Mouse (Mus musculus): ENCODE measurements around the gene Zfp316. TPM values are rescaled to one million over a fixed set of nuclear protein-coding genes. Genes with fewer than 3 reads are reported as not detected.

Zfp316 gene
- total and polyA plus RNA-seq, 3 experiments: 1.1 to 3.6 (median 2.0) TPM

- no peak overlapping the region for H3K4me2 ChIP-seq (ENCODE audit: insufficient read depth, low read depth, poor library complexity, severe bottlenecking)
- H3K27me3 ChIP-seq (replicated peaks): no peaks in the 10 kb centered on the region
- H3K9me3 ChIP-seq (replicated peaks; ENCODE audit: low read length): no peaks in the 10 kb centered on the region
- no peak overlapping the region for H3K4me3 ChIP-seq (replicated peaks in 1 of 3; ENCODE audit: low read depth in 2 of 3, low read length in 2 of 3, poor library complexity in 1 of 3)
- no peak for DNase-seq (ENCODE audit: extremely low read depth)
- H3K36me3 ChIP-seq (replicated peaks in 1 of 2; ENCODE audit: control insufficient read depth in 1 of 2, insufficient read depth in 1 of 2, low read length in 1 of 2): peaks cover 0 to 20% of the 10 kb centered on the region in 2 experiments
- dilution Hi-C loops (cut with MboI; ENCODE audit: extremely low pct_ligation_motif_present, extremely low pct_unique_long_range_greater_than_20kb, low sequenced_read_pairs): no loop called here
- H3K79me2 ChIP-seq (replicated peaks; ENCODE audit: control insufficient read depth, extremely low read depth, insufficient read depth, poor library complexity, severe bottlenecking): no peaks in the 10 kb centered on the region
- TF ChIP-seq SIN3A (IDR thresholded peaks at IDR 0.05; ENCODE audit: low read length) (no peak), CTCF (conservative IDR thresholded peaks at IDR 0.05 in 1 of 2, IDR thresholded peaks at IDR 0.05 in 1 of 2; ENCODE audit: low read depth in 2 of 2, low read length in 2 of 2) (peak in 1 of 2 experiments; percentile 59; a peak in 2 of 4 replicates), USF2 (conservative IDR thresholded peaks at IDR 0.05; ENCODE audit: low read depth, low read length) (no peak), RAD21 (IDR thresholded peaks at IDR 0.05; ENCODE audit: low read depth, low read length) (peak; percentile 63), SMC3 (IDR thresholded peaks at IDR 0.05; ENCODE audit: low read depth, low read length) (peak; percentile 48)
- no peak overlapping the region for H3K27ac ChIP-seq (ENCODE audit: insufficient read depth, low read depth)
- peaks cover 3 to 13% of the 10 kb centered on the region in 2 experiments; a peak in 3 of 4 replicates for H3K4me1 ChIP-seq (ENCODE audit: control insufficient read depth in 1 of 2, insufficient read depth in 2 of 2)
- no peak overlapping the region for H3K9ac ChIP-seq (ENCODE audit: insufficient read depth, low read depth)
- in situ Hi-C loops (cut with MboI; ENCODE audit: low pct_ligation_motif_present, low pct_unique_long_range_greater_than_20kb, low sequenced_read_pairs): loop anchor here (25.0 kb wide), 1 partner anchor 347 kb away; no protein-coding TSS in a partner anchor
These were observed 14.9 kb upstream of the Zfp316 start for GRCm38 (mm10) chr5:143284762-143285161.

- in situ Hi-C loops (cut with MboI; ENCODE audit: low pct_ligation_motif_present, low pct_unique_long_range_greater_than_20kb, low sequenced_read_pairs) (loop anchor here (25.0 kb wide), 1 partner anchor 342 kb away; no protein-coding TSS in a partner anchor), dilution Hi-C loops (cut with MboI; ENCODE audit: extremely low pct_ligation_motif_present, extremely low pct_unique_long_range_greater_than_20kb, low sequenced_read_pairs) (no loop called here)
- peak; percentile 40 for DNase-seq (ENCODE audit: extremely low read depth)
These were observed 9.4 kb upstream of the Zfp316 start for GRCm38 (mm10) chr5:143279247-143279646.

GRCm38 (mm10) chr5:143275761-143276160, 5.9 kb upstream of the Zfp316 start:
- Histone ChIP-seq H3K4me3 (replicated peaks in 1 of 3; ENCODE audit: low read depth in 2 of 3, low read length in 2 of 3, poor library complexity in 1 of 3) (no peak overlapping the region), H3K9me3 (replicated peaks; ENCODE audit: low read length) (no peaks in the 10 kb centered on the region), H3K27ac (ENCODE audit: insufficient read depth, low read depth) (no peak overlapping the region), H3K79me2 (replicated peaks; ENCODE audit: control insufficient read depth, extremely low read depth, insufficient read depth, poor library complexity, severe bottlenecking) (no peaks in the 10 kb centered on the region), H3K4me1 (ENCODE audit: control insufficient read depth in 1 of 2, insufficient read depth in 2 of 2) (peaks cover 15 to 27% of the 10 kb centered on the region in 2 experiments), H3K36me3 (replicated peaks in 1 of 2; ENCODE audit: control insufficient read depth in 1 of 2, insufficient read depth in 1 of 2, low read length in 1 of 2) (peaks cover 0 to 12% of the 10 kb centered on the region in 2 experiments), H3K27me3 (replicated peaks) (no peaks in the 10 kb centered on the region), H3K4me2 (ENCODE audit: insufficient read depth, low read depth, poor library complexity, severe bottlenecking) (no peak overlapping the region), H3K9ac (ENCODE audit: insufficient read depth, low read depth) (no peak overlapping the region)
- TF ChIP-seq MAFK (IDR thresholded peaks at IDR 0.05; ENCODE audit: insufficient replicate concordance, low read length) (no peak), POLR2A (IDR thresholded peaks at IDR 0.05; ENCODE audit: low read depth, low read length) (no peak), USF2 (conservative IDR thresholded peaks at IDR 0.05; ENCODE audit: low read depth, low read length) (no peak), BHLHE40 (IDR thresholded peaks at IDR 0.05; ENCODE audit: low read depth, low read length) (no peak)
- in situ Hi-C loops (cut with MboI; ENCODE audit: low pct_ligation_motif_present, low pct_unique_long_range_greater_than_20kb, low sequenced_read_pairs) (loop anchor here (25.0 kb wide), 1 partner anchor 338 kb away; no protein-coding TSS in a partner anchor), dilution Hi-C loops (cut with MboI; ENCODE audit: extremely low pct_ligation_motif_present, extremely low pct_unique_long_range_greater_than_20kb, low sequenced_read_pairs) (no loop called here)
- no peak for DNase-seq (ENCODE audit: extremely low read depth)

More at GRCm38 (mm10) chr5:143279247-143279646, 9.4 kb upstream of the Zfp316 start:
- TF ChIP-seq MYC (IDR thresholded peaks at IDR 0.05; ENCODE audit: low read depth, low read length): no peak
- TF ChIP-seq RAD21 (IDR thresholded peaks at IDR 0.05; ENCODE audit: low read depth, low read length): no peak; the same call in none of the 2 replicates
- TF ChIP-seq ZMIZ1 (IDR thresholded peaks at IDR 0.05; ENCODE audit: low read depth, low read length): no peak
- TF ChIP-seq NRF1 (IDR thresholded peaks at IDR 0.05; ENCODE audit: low read depth, low read length): no peak
- no peak for TF ChIP-seq CTCF (conservative IDR thresholded peaks at IDR 0.05 in 1 of 2, IDR thresholded peaks at IDR 0.05 in 1 of 2; ENCODE audit: low read depth in 2 of 2, low read length in 2 of 2)
- TF ChIP-seq TCF12 (IDR thresholded peaks at IDR 0.05; ENCODE audit: low read depth, low read length): no peak
- peak; percentile 33; the same call in 1 of the 2 replicates for TF ChIP-seq BHLHE40 (IDR thresholded peaks at IDR 0.05; ENCODE audit: low read depth, low read length)
- Histone ChIP-seq H3K9ac (ENCODE audit: insufficient read depth, low read depth) (no peak overlapping the region), H3K9me3 (replicated peaks; ENCODE audit: low read length) (no peaks in the 10 kb centered on the region), H3K79me2 (replicated peaks; ENCODE audit: control insufficient read depth, extremely low read depth, insufficient read depth, poor library complexity, severe bottlenecking) (no peaks in the 10 kb centered on the region), H3K4me2 (ENCODE audit: insufficient read depth, low read depth, poor library complexity, severe bottlenecking) (no peak overlapping the region), H3K27ac (ENCODE audit: insufficient read depth, low read depth) (no peak overlapping the region), H3K4me1 (ENCODE audit: control insufficient read depth in 1 of 2, insufficient read depth in 2 of 2) (peaks cover 9 to 25% of the 10 kb centered on the region in 2 experiments), H3K36me3 (replicated peaks in 1 of 2; ENCODE audit: control insufficient read depth in 1 of 2, insufficient read depth in 1 of 2, low read length in 1 of 2) (no peaks in the 10 kb centered on the region), H3K4me3 (replicated peaks in 1 of 3; ENCODE audit: low read depth in 2 of 3, low read length in 2 of 3, poor library complexity in 1 of 3) (no peak overlapping the region), H3K27me3 (replicated peaks) (no peaks in the 10 kb centered on the region)

Data from CH12.LX (cell line).